Mouse (Mus musculus) embryo, embryonic 10.5 days (tissue): ENCODE data around the gene Tmem163.

ENCODE experiments used
- DNase-seq: peaks from one replicate; pipeline ENCODE4 v3.0.0-alpha.2; 2015; ENCODE audit warnings: low spot score

Gene Tmem163

GRCm38 (mm10) chr1:127496737-127497543 is 182.4 kb downstream of the Tmem163 start:
- DNase-seq = peak; percentile 78

- peak; percentile 28 for DNase-seq
These were observed 192.2 kb downstream of the Tmem163 start for GRCm38 (mm10) chr1:127487161-127487560.

GRCm38 (mm10) chr1:127484826-127485225 is 194.5 kb downstream of the Tmem163 start:
- DNase-seq = peak; percentile 70

GRCm38 (mm10) chr1:127484188-127484587 is 195.2 kb downstream of the Tmem163 start:
- DNase-seq = no peak

- DNase-seq = no peak
These were observed 196.4 kb downstream of the Tmem163 start for GRCm38 (mm10) chr1:127482911-127483310.

- no peak for DNase-seq
These were observed 203.6 kb downstream of the Tmem163 start for GRCm38 (mm10) chr1:127475756-127476155.

GRCm38 (mm10) chr1:127470175-127470574 is 209.2 kb downstream of the Tmem163 start:
- DNase-seq = no peak

GRCm38 (mm10) chr1:127467238-127467637 is 212.1 kb downstream of the Tmem163 start:
- no peak for DNase-seq

GRCm38 (mm10) chr1:127465292-127465691 is 214.1 kb downstream of the Tmem163 start:
- no peak for DNase-seq

GRCm38 (mm10) chr1:127464041-127464440 is 215.3 kb downstream of the Tmem163 start:
- DNase-seq = no peak

- DNase-seq = no peak
These were observed 218.3 kb downstream of the Tmem163 start for GRCm38 (mm10) chr1:127461017-127461416.

GRCm38 (mm10) chr1:127459576-127459975 is 219.8 kb downstream of the Tmem163 start:
- no peak for DNase-seq

- peak; percentile 92 for DNase-seq
These were observed 220.3 kb downstream of the Tmem163 start for GRCm38 (mm10) chr1:127459015-127459451.

GRCm38 (mm10) chr1:127453397-127453796 is 226.0 kb downstream of the Tmem163 start:
- DNase-seq = no peak

- no peak for DNase-seq
These were observed 234.4 kb downstream of the Tmem163 start for GRCm38 (mm10) chr1:127444836-127445485.

GRCm38 (mm10) chr1:127442880-127443877 is 236.2 kb downstream of the Tmem163 start:
- peak; percentile 73 for DNase-seq

GRCm38 (mm10) chr1:127441736-127442135 is 237.6 kb downstream of the Tmem163 start:
- DNase-seq = no peak

GRCm38 (mm10) chr1:127441007-127441406 is 238.3 kb downstream of the Tmem163 start:
- DNase-seq = no peak

- DNase-seq = no peak
These were observed 239.9 kb downstream of the Tmem163 start for GRCm38 (mm10) chr1:127439452-127439891.

- DNase-seq = no peak
These were observed 242.3 kb downstream of the Tmem163 start for GRCm38 (mm10) chr1:127437091-127437490.
